Mouse (Mus musculus): ENCODE measurements around the gene Eif2ak2.

Gene Eif2ak2

DNA sequence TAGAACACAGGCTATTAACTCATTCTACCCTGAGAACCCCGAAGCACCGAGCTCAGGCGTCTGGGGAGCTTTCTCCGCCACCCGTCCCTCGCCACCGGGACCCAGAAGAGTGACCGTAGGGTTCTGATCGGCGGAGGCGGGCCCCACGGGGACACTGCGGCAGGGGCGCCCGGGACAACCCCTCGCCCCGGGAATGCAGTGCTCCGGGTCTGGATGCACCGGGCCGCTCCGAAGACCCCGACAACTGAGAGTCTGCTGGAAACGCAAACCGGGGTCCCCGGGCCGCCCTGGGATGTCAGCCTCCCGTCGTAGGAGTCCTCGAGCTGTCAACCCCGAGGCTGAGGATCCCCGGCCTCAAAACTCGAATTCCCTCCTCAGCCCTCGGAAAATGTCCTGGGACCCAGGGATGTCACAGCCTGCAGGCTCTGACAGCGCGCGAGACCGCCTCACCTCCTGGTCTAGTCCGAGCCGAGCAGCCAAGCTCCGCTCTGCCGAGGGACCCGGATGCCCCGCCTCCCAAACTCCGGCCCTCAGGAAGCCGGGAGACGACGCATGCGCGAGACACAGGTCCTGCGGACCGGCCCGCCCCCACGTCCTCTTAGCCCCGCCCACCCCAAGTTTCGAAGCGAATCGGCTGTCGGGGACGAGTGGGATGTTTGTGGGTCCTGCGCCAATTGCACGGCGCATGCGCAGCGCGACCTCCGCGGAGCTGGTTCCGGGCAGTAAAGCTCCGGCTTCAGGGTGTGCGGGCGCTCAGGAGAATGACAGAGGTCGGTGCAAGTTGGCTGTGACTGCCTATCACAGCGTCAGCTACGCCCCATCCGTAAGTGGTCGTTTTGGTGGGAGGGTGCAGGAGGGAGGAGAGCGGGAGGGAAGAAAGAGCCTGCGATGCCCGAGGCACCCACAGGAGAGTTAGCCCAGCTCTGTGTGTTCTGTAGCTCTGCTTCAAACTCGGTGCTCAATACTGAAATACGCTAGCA, 47.2 kb downstream of the Eif2ak2 start, which contains the start of the genes Heatr5b and Gpatch11:
Gene Heatr5b (minus strand): TSS at position 509 of the 980 bp plus-strand sequence.
Gene Gpatch11 (plus strand): TSS at position 712 of the 980 bp plus-strand sequence.
- peak; percentile 95 to 98 for DNase-seq (ENCODE audit: low spot score in 2 of 2)

GRCm38 (mm10) chr17:78824346-78824745, 58.0 kb downstream of the Eif2ak2 start:
- no peak for DNase-seq (ENCODE audit: low spot score in 2 of 2)

DNA sequence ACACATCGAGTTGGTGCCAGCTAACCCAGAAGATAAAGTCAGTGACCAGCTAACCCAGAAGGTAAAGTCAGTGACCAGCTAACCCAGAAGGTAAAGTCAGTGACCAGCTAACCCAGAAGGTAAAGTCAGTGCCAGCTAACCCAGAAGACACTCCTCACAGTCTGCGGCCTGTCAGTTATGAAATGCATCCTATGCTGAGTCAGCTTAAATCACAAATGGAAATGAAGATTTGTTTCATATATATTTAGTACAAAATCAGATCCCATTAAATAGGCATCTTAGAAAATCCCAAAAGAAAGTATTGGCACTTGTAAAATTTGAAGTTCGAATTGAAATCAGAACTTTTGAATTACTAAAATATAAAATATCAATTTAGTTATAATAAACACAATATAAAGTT, 72.8 kb downstream of the Eif2ak2 start:
- DNase-seq (ENCODE audit: low spot score in 2 of 2): no peak

GRCm38 (mm10) chr17:78809019-78809418, 73.4 kb downstream of the Eif2ak2 start:
- DNase-seq (ENCODE audit: low spot score in 2 of 2): no peak
